Mouse (Mus musculus) embryonic facial prominence, embryonic 14.5 days (tissue): Measurements from ENCODE around the gene Hsf5. TPM values are rescaled to one million over a fixed set of nuclear protein-coding genes. Genes with fewer than 3 reads are reported as not detected.

Experiments
- ATAC-seq: fragments of 200-750 bp; cut with Nextera tagmentation; 2 replicates; pipeline ENCODE4 v1.8.0; 2017; ENCODE audit warnings: low read depth, moderate number of reproducible peaks, moderate TSS enrichment
- DNase-seq: peaks from one replicate; pipeline ENCODE4 v3.0.0-alpha.2; 2015; ENCODE audit warnings: low spot score
- H3K27ac ChIP-seq: fragments of 300-500 bp; sonication (generic); replicated peaks from 2 replicates; pipeline ENCODE4 v1.5.1; 2014; ENCODE audit warnings: low read depth, mild to moderate bottlenecking, low read length, moderate library complexity
- H3K27me3 ChIP-seq: fragments of 300-500 bp; sonication (generic); replicated peaks from 2 replicates; pipeline ENCODE4 v1.6.1; 2014; ENCODE audit warnings: low read length; ENCODE audit not compliant: control insufficient read depth, insufficient read depth
- H3K36me3 ChIP-seq: fragments of 300-500 bp; sonication (generic); 2 replicates; pipeline ENCODE4 v1.6.1; 2014; ENCODE audit warnings: low read length, mixed read lengths; ENCODE audit not compliant: control insufficient read depth, insufficient read depth
- H3K4me1 ChIP-seq: fragments of 300-500 bp; sonication (generic); 2 replicates; pipeline ENCODE4 v1.6.1; 2014; ENCODE audit warnings: antibody characterized with exemption, low read length; ENCODE audit not compliant: control insufficient read depth, insufficient read depth
- H3K4me2 ChIP-seq: fragments of 300-500 bp; sonication (generic); 2 replicates; pipeline ENCODE4 v1.6.1; 2014; ENCODE audit warnings: low read depth, mild to moderate bottlenecking, low read length, moderate library complexity, mixed read lengths
- H3K4me3 ChIP-seq: fragments of 300-500 bp; sonication (generic); 2 replicates; pipeline ENCODE4 v1.5.1; 2014; ENCODE audit warnings: low read depth, mild to moderate bottlenecking, low read length
- H3K9ac ChIP-seq: fragments of 300-500 bp; sonication (generic); 2 replicates; pipeline ENCODE4 v1.6.1; 2014; ENCODE audit warnings: low read depth, mild to moderate bottlenecking, low read length, moderate library complexity, mixed read lengths
- H3K9me3 ChIP-seq: fragments of 300-500 bp; sonication (generic); 2 replicates; pipeline ENCODE4 v1.6.1; 2016; ENCODE audit warnings: low read length; ENCODE audit not compliant: control insufficient read depth
- WGBS: fragments of 180-500 bp; shearing (Covaris S2); extraction: QIAGEN DNeasy Blood & Tissue Kit; methylation state at CpG from one replicate; pipeline ENCODE4 v1.1.7; 2014; 5-methylcytosine and 5-hydroxymethylcytosine counted together
- polyA plus RNA-seq: library from polyadenylated mRNA; unstranded; fragments of >200 nt; fragmentation: Nextera tagmentation; extraction: Ambion mirVana; gene quantifications from 2 replicates; pipeline ENCODE4 v1.2.1, GENCODE M21; 2014

The Hsf5 gene
- polyA plus RNA-seq, 1 experiment from 2014 or later, result 0.25 TPM

GRCm38 (mm10) chr11:87578249-87578962 is 38.6 kb upstream of the Hsf5 start:
- ATAC-seq, result peak; percentile 79
- no peak overlapping the region; the same call in 1 of the 2 replicates for H3K27ac ChIP-seq
- WGBS, result under 1% methylated on average over 30 of the region's 40 CpGs

GRCm38 (mm10) chr11:87578963-87579601 is 37.9 kb upstream of the Hsf5 start:
- no peak for DNase-seq
- Histone ChIP-seq H3K27me3 (no peaks in the 10 kb centered on the region), H3K4me1 (peaks cover 14% of the 10 kb centered on the region), H3K9me3 (no peaks in the 10 kb centered on the region), H3K9ac (no peak overlapping the region), H3K4me2 (peak overlapping the region; percentile 85), H3K36me3 (no peaks in the 10 kb centered on the region), H3K4me3 (peak overlapping the region; percentile 47), H3K27ac (no peak overlapping the region)
- 14% methylated on average over 10 of the region's 10 CpGs for WGBS
- ATAC-seq, result 0 out of 2 replicates have a peak, but pooled peaks have one; percentile 38

More at GRCm38 (mm10) chr11:87578249-87578962, 38.6 kb upstream of the Hsf5 start:
- Histone ChIP-seq H3K9ac (peak overlapping the region; percentile 65), H3K27me3 (no peaks in the 10 kb centered on the region), H3K36me3 (no peaks in the 10 kb centered on the region), H3K9me3 (no peaks in the 10 kb centered on the region), H3K4me1 (peaks cover 14% of the 10 kb centered on the region), H3K4me2 (peak overlapping the region; percentile 85), H3K4me3 (peak overlapping the region; percentile 47)
- DNase-seq, result peak; percentile 65

- ATAC-seq (no peak), DNase-seq (no peak)
- Histone ChIP-seq H3K4me1 (peaks cover 14% of the 10 kb centered on the region), H3K4me3 (no peak overlapping the region), H3K36me3 (no peaks in the 10 kb centered on the region), H3K4me2 (peak overlapping the region; percentile 85; the same call in 1 of the 2 replicates), H3K27ac (no peak overlapping the region), H3K9ac (no peak overlapping the region), H3K27me3 (no peaks in the 10 kb centered on the region), H3K9me3 (no peaks in the 10 kb centered on the region)
- WGBS, result 55% methylated on average over 1 of the region's 1 CpGs
Observed at GRCm38 (mm10) chr11:87579713-87580112, 37.3 kb upstream of the Hsf5 start.

- Histone ChIP-seq H3K27ac (no peak overlapping the region), H3K9ac (no peak overlapping the region), H3K9me3 (no peaks in the 10 kb centered on the region), H3K36me3 (no peaks in the 10 kb centered on the region), H3K4me1 (peaks cover 10% of the 10 kb centered on the region), H3K4me2 (no peak overlapping the region), H3K4me3 (no peak overlapping the region), H3K27me3 (no peaks in the 10 kb centered on the region)
- WGBS, result 47% methylated on average over 10 of the region's 10 CpGs
- ATAC-seq (no peak), DNase-seq (no peak)
Observed at GRCm38 (mm10) chr11:87580543-87581085, 36.4 kb upstream of the Hsf5 start.

- DNase-seq, result no peak
Observed at GRCm38 (mm10) chr11:87581161-87581865, 35.7 kb upstream of the Hsf5 start.

GRCm38 (mm10) chr11:87581933-87582710 is 34.8 kb upstream of the Hsf5 start:
- ATAC-seq (no peak), DNase-seq (no peak)
- H3K4me3 ChIP-seq, result no peak overlapping the region
- no peak overlapping the region for H3K27ac ChIP-seq
- H3K4me2 ChIP-seq, result no peak overlapping the region
- H3K27me3 ChIP-seq, result no peaks in the 10 kb centered on the region
- no peaks in the 10 kb centered on the region for H3K36me3 ChIP-seq
- no peaks in the 10 kb centered on the region for H3K9me3 ChIP-seq
- H3K4me1 ChIP-seq, result peaks cover 10% of the 10 kb centered on the region
- no peak overlapping the region for H3K9ac ChIP-seq
- WGBS, result 83% methylated on average over 8 of the region's 8 CpGs

More at GRCm38 (mm10) chr11:87581161-87581865, 35.7 kb upstream of the Hsf5 start:
- no peak overlapping the region for H3K4me3 ChIP-seq
- H3K36me3 ChIP-seq, result no peaks in the 10 kb centered on the region
- 87% methylated on average over 12 of the region's 12 CpGs for WGBS
- no peak overlapping the region for H3K4me2 ChIP-seq
- no peak overlapping the region for H3K9ac ChIP-seq
- no peak for ATAC-seq
- H3K4me1 ChIP-seq, result peaks cover 10% of the 10 kb centered on the region
- no peaks in the 10 kb centered on the region for H3K27me3 ChIP-seq
- H3K27ac ChIP-seq, result no peak overlapping the region
- no peaks in the 10 kb centered on the region for H3K9me3 ChIP-seq

GRCm38 (mm10) chr11:87583291-87584034 is 33.5 kb upstream of the Hsf5 start:
- no peak for DNase-seq
- Histone ChIP-seq H3K9ac (no peak overlapping the region), H3K9me3 (no peaks in the 10 kb centered on the region), H3K4me1 (0 out of 2 replicates have a peak, but pooled peaks cover 2% of the 10 kb centered on the region), H3K27ac (no peak overlapping the region), H3K4me2 (no peak overlapping the region), H3K4me3 (no peak overlapping the region), H3K27me3 (no peaks in the 10 kb centered on the region), H3K36me3 (no peaks in the 10 kb centered on the region)
- ATAC-seq, result no peak
- WGBS, result 82% methylated on average over 6 of the region's 6 CpGs
